Mouse (Mus musculus): ENCODE data around the gene Gatad2b.

Gatad2b gene

DNA sequence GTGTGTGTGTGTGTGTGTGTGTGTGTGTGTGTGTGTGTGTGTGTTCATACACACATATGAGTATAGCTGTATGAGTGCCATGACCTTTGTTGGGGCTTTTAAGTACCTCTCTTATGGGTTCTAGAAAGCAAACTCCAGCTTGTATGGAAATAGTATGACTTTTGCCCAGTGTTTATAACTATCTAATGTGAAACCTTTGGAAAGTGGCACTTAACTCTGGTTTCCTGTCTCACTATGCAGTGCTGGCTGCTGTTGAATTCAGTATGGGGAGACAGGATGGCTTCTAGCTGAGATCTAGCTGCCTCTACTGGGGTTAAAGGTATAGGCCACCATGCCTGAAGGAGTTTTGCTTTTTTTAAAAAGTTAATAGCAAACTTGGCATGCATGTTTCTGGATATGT lies 16.6 kb downstream of the Gatad2b start:
- no peak for DNase-seq (ENCODE audit: low spot score in 2 of 2)

DNA sequence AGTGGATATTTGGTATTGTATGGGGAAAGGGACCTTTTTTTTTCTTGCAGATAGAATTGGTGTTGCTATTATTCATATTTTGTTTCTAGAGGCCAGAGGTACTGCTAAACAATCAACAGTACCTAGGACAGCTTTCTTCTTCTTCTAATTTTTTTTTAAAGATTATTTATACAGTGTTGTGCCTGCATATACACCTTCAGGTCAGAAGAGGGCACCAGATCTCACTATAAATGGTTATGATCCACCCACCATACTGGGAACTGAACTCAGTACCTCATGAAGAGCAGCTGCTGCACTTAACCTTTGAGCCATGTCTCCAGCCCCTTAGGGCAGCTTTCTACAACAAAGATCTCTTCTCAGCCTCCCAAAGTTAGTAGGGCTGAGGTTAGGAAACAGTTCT lies 20.4 kb downstream of the Gatad2b start:
- peak in 1 of 2 experiments; percentile 26 for DNase-seq (ENCODE audit: low spot score in 2 of 2)

- DNase-seq (ENCODE audit: low spot score in 2 of 2): no peak
These were observed 21.3 kb downstream of the Gatad2b start for GRCm38 (mm10) chr3:90314241-90314640.

DNA sequence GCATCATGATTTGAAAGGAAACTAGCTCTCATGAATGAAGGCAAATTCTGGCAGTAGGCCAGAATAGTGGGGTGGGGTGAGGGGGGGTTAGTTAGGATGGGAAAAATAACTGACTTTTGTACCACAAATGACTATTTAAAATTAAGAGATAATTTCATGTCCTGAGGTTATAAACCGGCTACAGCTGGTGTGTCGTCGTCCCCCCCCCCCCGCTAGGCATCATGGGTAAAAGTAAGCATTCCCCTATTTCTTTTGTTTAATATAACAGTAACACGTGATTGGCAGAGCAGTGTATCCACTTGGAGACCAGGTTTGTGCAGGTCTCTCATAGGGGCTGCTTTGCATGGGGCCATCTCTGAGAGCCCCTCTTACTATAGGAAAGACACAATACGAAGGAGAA lies 29.3 kb downstream of the Gatad2b start:
- DNase-seq (ENCODE audit: low spot score in 2 of 2): no peak

DNA sequence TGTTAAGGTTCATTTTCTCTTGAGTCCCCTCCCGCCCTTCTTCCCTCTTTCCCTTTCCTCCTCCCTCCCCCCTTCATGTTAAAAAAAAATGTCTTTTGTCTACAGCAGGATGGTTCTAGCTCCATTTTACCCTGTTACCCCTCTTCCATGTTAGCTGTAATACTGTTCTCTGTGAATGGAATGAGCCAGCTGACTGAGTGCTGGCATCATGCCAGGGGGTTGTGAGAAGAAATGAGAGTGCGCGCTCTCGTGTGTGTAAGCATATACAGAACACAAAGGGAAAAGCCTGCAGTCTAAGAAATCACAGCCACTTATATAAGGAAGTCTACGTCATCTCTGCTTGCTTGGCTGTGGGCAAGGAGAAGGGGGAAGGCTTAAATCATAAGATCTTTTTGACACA lies 30.1 kb downstream of the Gatad2b start:
- peak in 1 of 2 experiments; percentile 48 for DNase-seq (ENCODE audit: low spot score in 2 of 2)

DNA sequence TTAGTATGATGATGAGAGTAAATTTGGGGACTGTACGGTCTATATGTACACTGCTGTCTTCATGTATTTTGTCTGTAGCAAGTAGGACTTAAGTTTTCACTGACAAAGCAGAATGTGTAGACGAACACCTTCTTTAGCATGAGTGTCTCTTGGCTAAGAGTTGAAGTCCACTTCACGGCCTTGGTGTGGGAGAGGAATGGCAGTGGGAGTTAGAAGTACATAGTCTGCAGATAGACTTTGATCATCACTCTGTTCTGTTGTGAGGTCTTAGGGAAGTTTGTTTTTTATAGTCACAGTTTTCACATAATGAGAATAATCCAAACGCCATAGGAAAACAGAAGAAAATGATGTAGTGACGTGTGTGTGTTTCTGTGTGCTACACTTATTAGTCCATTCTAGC lies 39.5 kb downstream of the Gatad2b start:
- DNase-seq (ENCODE audit: low spot score in 2 of 2): no peak

DNA sequence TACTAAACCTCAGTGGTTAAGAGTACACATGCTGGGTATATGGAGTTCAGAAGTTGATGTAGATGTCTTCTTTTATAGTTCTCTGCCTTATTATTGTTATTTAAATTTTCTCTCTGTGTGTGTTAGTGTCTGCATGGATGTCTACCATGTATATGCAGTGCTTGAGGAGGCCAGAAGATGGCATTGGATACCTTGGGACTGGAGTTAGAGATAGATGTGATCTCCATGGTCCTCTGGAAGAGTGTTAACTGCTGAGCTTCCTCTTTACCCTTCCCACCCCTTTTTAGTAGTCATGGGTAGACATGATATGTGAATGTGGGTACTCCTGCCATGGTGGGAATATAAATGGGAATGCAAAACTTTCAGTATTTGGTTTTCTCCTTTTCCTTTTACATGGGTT lies 42.5 kb downstream of the Gatad2b start:
- no peak for DNase-seq (ENCODE audit: low spot score in 2 of 2)

- DNase-seq (ENCODE audit: low spot score in 2 of 2): no peak
These were observed 45.2 kb downstream of the Gatad2b start for GRCm38 (mm10) chr3:90338190-90338589.

DNA sequence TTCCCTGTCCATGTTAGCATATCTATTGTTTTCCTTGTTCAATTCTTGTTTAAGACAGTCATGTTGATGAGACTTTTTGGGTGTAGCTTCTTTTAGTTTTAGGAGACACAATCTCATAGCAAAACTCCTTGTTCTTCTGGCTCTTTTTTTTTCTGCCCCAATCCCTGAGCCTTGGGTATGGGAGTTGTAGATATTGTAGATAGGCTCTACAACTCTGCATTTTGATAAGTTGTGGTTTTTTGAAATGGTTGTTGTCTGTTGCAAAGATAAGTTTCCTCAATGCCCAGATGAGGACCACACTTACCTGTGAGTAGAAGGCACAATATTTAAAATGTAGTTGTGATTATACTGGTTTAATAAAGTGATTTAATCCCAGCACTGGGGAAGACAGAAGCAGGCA lies 47.2 kb downstream of the Gatad2b start:
- no peak for DNase-seq (ENCODE audit: low spot score in 2 of 2)

- peak in 1 of 2 experiments; percentile 14 for DNase-seq (ENCODE audit: low spot score in 2 of 2)
These were observed 49.9 kb downstream of the Gatad2b start for GRCm38 (mm10) chr3:90342853-90343252.

DNA sequence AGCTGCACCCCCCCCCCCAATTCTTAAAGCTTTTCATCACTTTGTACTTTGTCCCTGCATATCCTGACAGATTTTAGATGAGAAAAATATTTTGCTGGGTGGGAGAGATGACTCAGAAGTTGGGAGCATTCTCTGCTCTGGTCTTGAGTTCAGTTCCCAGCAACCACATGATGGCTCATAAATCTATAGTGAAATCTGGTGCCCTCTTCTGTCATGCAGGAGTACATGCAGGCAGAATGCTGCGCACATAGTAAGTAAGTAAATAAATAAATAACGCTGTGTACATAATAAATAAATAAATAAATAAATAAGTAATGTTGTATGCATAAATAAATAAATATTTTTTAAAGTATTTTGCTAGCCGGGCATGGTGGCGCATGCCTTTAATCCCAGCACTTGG lies 54.9 kb downstream of the Gatad2b start:
- no peak for DNase-seq (ENCODE audit: low spot score in 2 of 2)

- no peak for DNase-seq (ENCODE audit: low spot score in 2 of 2)
These were observed 65.0 kb downstream of the Gatad2b start for GRCm38 (mm10) chr3:90357959-90358358.

GRCm38 (mm10) chr3:90359230-90359629 lies 66.3 kb downstream of the Gatad2b start:
- DNase-seq (ENCODE audit: low spot score in 2 of 2): no peak

DNA sequence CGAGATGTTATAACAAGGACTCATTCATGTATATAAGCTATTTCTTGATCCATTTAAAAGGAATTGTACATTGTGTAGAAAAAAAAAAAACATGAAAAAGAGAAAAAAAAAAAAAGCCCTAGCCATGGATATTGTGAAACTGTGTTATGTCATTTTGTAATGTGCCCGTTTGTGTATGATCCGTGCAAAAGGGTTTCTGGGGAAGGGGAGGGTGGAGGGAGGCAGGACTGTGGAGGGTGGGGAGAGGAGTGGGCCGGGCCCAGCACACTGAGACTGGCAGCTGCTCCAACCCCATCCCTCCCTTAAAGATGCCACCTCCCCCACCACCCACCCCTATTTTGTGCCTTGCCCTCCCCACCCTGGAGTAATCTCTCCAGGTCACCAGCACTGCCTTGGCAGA lies 68.5 kb downstream of the Gatad2b start:
- DNase-seq (ENCODE audit: low spot score in 2 of 2): no peak

- no peak for DNase-seq (ENCODE audit: low spot score in 2 of 2)
These were observed 69.4 kb downstream of the Gatad2b start for GRCm38 (mm10) chr3:90362346-90362745.

DNA sequence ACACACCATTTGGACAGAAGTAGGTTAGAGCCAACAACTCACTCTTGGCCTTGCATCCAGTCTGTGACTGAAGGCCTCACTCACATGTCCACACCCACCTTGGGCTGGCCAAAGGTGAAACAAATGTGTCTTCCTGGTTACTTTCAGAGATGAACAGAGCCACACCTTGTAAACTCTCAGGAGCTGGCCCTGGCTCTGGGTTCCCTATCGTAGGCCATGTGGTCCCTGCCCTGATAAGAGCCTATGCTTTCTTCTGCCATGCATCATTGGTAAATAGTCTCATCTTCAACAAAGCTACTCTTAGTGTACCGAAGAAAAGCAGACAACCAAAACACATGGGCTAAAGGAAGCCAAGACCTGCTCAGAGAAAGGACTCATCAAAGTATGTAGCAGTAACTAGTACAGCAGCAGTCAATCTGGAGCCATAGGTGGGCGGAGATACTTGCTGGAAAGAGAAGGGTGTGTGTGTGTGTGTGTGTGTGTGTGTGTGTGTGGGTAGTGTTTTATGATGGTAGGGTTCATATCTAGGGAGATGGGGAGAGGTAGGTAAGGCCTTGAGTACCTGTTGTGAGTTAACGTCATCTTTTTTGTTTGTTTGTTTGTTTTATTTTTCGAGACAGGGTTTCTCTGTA lies 74.1 kb downstream of the Gatad2b start:
- DNase-seq (ENCODE audit: low spot score in 2 of 2): no peak

DNA sequence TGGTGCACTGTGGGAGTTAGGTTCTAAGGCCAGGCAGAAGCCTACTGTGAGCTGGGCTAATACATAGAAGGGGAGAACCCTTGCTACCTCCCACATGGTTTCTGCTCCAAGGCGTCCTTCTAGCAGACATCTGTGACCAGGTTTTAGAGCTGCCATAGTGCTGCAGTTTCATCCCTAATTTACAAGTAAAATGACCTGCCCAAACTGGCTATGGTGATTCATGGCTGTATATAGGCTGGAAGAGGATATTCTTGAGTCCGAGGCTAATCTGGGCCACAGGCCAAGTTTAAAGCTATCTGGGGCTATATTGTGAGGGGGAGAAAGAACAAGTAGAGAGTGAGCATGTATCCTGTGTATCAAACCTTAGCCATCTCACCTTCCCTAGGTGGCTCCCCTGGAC lies 76.1 kb downstream of the Gatad2b start:
- DNase-seq (ENCODE audit: low spot score in 2 of 2): no peak

DNA sequence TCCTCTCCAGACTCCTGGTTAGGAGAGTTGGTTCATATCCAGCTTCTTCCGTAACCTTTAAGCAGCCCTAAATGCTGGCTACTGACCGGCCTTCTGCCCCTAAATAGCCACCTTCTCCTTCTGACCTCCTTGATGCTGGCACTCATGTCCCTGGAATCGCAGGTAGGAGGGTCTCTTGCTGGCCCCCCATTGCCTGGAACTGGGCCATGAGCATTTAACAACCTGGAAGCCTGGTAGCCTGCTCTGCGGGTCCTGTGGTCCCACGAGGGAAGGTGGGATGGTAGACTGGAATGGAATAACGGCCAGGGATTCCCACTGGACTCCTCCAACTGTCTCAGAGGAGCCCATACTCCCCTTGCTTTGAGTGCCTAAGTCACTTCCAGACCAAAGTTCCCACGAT lies 78.9 kb downstream of the Gatad2b start:
- DNase-seq (ENCODE audit: low spot score in 2 of 2): no peak

GRCm38 (mm10) chr3:90372817-90373216 lies 79.8 kb downstream of the Gatad2b start:
- DNase-seq (ENCODE audit: low spot score in 2 of 2): no peak

DNA sequence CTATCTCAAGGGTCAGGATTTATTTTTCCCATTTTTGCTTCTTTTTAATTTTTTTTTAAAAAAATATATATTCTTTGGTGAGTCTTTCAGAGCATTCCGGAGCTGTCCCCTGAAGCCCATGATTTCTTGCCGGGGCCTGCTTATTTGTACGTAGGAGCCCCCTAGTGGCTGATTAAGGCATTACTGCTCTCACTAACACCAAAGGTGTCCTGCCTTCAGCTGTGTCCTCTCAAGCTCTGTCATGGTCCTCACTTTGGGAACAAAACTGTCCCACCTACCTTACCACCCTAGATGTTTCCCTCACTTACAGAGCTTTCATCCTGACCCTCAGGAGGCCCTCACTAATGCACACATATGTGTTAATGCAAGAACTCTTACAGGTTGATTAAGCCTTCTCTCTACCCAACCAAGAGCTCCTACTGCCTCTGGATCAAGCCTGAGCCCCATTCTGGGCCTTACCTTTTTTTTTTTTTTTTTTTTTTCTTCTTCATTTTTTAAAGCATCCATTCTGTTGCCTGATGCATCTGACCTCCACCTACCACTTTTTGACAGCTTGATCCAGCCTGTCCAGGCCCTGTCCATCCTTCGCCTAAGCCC lies 80.6 kb downstream of the Gatad2b start:
- DNase-seq (ENCODE audit: low spot score in 2 of 2): peak; percentile 73 to 79

- no peak for DNase-seq (ENCODE audit: low spot score in 2 of 2)
These were observed 81.4 kb downstream of the Gatad2b start for GRCm38 (mm10) chr3:90374368-90374767.

DNA sequence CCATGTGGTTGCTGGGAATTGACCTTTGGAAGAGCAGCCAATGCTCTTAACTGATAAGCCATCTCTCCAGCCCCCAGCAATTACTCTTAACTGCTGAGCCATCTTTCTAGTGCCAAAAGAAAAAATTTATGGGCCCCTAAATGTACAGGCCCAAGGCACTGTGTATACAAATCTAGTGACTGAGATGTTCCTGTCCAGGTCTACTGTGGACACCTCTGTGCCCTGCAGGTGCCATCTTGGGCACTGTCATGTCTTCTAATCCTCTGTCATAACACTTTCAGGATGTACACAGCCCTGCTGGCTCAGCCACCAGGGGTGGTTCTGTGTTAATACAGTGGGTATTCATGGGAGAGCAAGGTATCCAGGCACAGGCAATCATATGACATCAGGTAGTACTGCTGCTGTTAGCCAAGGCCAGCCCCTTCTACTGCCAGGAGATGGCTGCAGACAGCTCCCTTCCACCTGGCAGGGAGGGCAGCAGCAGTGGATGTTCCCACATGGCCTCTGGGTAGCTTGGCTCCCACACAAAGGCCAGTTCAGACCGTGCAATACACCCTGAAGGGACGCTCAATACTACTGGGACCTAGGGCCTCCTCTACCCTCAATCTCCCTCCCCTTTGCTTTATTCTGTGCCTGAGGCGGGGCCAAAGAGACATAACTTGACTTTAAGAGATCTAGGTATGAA lies 82.7 kb downstream of the Gatad2b start:
- no peak for DNase-seq (ENCODE audit: low spot score in 2 of 2)

DNA sequence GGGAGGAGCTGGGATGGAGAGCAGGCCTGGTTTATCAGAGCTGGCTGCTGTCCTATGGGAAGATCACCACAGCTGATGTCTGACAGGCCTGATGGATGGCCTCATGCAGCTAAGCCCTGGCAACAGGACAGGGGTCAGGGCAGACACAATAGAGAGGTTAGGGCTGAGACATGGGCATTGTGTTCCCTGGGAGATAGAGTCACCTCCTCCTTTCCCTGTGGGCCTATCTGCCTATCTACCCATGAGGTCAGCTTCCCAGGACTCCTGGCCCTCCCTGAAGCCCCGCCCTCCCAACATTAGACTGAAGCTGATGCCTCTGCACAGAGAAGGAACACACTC lies 83.2 kb downstream of the Gatad2b start:
- no peak for DNase-seq (ENCODE audit: low spot score in 2 of 2)
